Mouse (Mus musculus) brain, embryonic 14.5 days (tissue): Measurements from ENCODE around the gene Gata3. TPM values are rescaled to one million over a fixed set of nuclear protein-coding genes. Genes with fewer than 3 reads are reported as not detected.

Experiments used
- DNase-seq: peaks from one replicate; pipeline ENCODE4 v3.0.0-alpha.2; 2011; ENCODE audit warnings: low read depth
- CTCF ChIP-seq: fragments of 200-500 bp; IDR thresholded peaks from 2 replicates; pipeline ENCODE4 v1.5.1; 2012; ENCODE audit warnings: inconsistent platforms, mild to moderate bottlenecking, moderate library complexity, borderline replicate concordance; ENCODE audit not compliant: insufficient read depth, insufficient read length; ENCODE audit errors: extremely low read depth
- POLR2A ChIP-seq: fragments of 200-500 bp; IDR thresholded peaks from 2 replicates; pipeline ENCODE4 v1.6.1; 2012; ENCODE audit warnings: mild to moderate bottlenecking, inconsistent platforms, borderline replicate concordance; ENCODE audit not compliant: poor library complexity, insufficient read depth, insufficient read length, severe bottlenecking; ENCODE audit errors: extremely low read depth
- polyA plus RNA-seq: library from polyadenylated mRNA; depleted of rRNA; stranded (reverse); fragments of >200 nt; gene quantifications from 2 replicates; pipeline ENCODE4 v1.2.3, GENCODE M21; 2012; rRNA removed

The Gata3 gene
- polyA plus RNA-seq = 12.4 and 29.4 TPM in 2 replicates

GRCm38 (mm10) chr2:9889651-9890183 is at the start of gene Gata3:
Gene Gata3 (minus strand): TSS chr2:9890034.
- no peak for DNase-seq
- no peak for TF ChIP-seq CTCF
- TF ChIP-seq POLR2A = no peak

- no peak for DNase-seq
- TF ChIP-seq POLR2A (no peak), CTCF (no peak)
These were observed 49.4 kb upstream of the Gata3 start for GRCm38 (mm10) chr2:9939250-9939649.

- TF ChIP-seq POLR2A = no peak
- TF ChIP-seq CTCF = no peak
These were observed 46.1 kb upstream of the Gata3 start for GRCm38 (mm10) chr2:9935965-9936364.

GRCm38 (mm10) chr2:9926905-9927283 is 37.1 kb upstream of the Gata3 start:
- DNase-seq = no peak
- TF ChIP-seq POLR2A (no peak), CTCF (no peak)

More at GRCm38 (mm10) chr2:9935965-9936364, 46.1 kb upstream of the Gata3 start:
- no peak for DNase-seq

GRCm38 (mm10) chr2:9926194-9926904 is 36.5 kb upstream of the Gata3 start:
- TF ChIP-seq CTCF (no peak), POLR2A (no peak)
- DNase-seq = peak; percentile 60

- DNase-seq = no peak
- TF ChIP-seq CTCF (no peak), POLR2A (no peak)
These were observed 29.0 kb upstream of the Gata3 start for GRCm38 (mm10) chr2:9918691-9919471.

- no peak for TF ChIP-seq CTCF
- no peak for TF ChIP-seq POLR2A
- no peak for DNase-seq
These were observed 27.8 kb upstream of the Gata3 start for GRCm38 (mm10) chr2:9917602-9918001.

GRCm38 (mm10) chr2:9905995-9906394 is 16.2 kb upstream of the Gata3 start:
- TF ChIP-seq CTCF (no peak), POLR2A (no peak)

GRCm38 (mm10) chr2:9903854-9904560 is 14.2 kb upstream of the Gata3 start:
- TF ChIP-seq CTCF = no peak
- no peak for TF ChIP-seq POLR2A
- DNase-seq = no peak

More at GRCm38 (mm10) chr2:9905995-9906394, 16.2 kb upstream of the Gata3 start:
- DNase-seq = peak; percentile 5

- DNase-seq = peak; percentile 80
These were observed 8.0 kb upstream of the Gata3 start for GRCm38 (mm10) chr2:9897846-9898245.

More at GRCm38 (mm10) chr2:9897846-9898245, 8.0 kb upstream of the Gata3 start:
- TF ChIP-seq POLR2A (no peak), CTCF (no peak)
